Mouse (Mus musculus) kidney, adult 2 months (tissue): ENCODE results near the gene Spock1.

Experiments
- CTCF ChIP-seq: fragments of 200-500 bp; conservative IDR thresholded peaks from 2 replicates; pipeline ENCODE4 v1.5.1; 2011; ENCODE audit warnings: low read depth, mild to moderate bottlenecking, control low read depth, low read length, moderate library complexity, mixed read lengths; ENCODE audit not compliant: insufficient read depth, insufficient read length
- POLR2A ChIP-seq: fragments of 200-500 bp; IDR thresholded peaks from one replicate; pipeline ENCODE4 v1.6.1; 2011; ENCODE audit warnings: low read depth, low read length, control low read depth

DNA sequence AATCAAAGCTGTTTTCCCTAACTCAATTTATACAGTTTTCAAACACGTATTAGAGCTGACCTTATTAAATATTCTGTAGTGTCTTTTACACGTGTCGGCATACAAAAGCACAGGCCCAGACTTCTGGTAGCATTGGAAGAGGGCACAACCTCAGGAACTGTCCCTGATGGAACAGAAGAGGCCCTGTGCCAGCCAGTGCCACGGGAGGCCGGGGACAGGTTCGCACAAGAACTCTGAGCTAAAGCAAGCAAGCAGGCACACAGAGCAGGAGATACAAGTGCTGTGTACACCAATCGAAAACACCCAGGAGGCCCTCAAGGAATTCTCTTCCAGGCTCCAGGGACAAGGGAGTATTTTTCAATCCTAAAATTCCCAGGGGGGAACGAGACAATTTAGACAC lies 121.9 kb downstream of the Spock1 start:
- TF ChIP-seq POLR2A (no peak), CTCF (no peak)
